Mouse (Mus musculus): ENCODE measurements around the gene Slc45a2.

The Slc45a2 gene

GRCm38 (mm10) chr15:11004646-11005045, 4.1 kb downstream of the Slc45a2 start:
- DNase-seq (ENCODE audit: low spot score) = no peak

GRCm38 (mm10) chr15:11008756-11009155, 8.2 kb downstream of the Slc45a2 start:
- DNase-seq (ENCODE audit: low spot score) = no peak

- no peak for DNase-seq (ENCODE audit: low spot score)
Measured at GRCm38 (mm10) chr15:11010976-11011548, 10.5 kb downstream of the Slc45a2 start.

GRCm38 (mm10) chr15:11014931-11015330, 14.4 kb downstream of the Slc45a2 start:
- no peak for DNase-seq (ENCODE audit: low spot score)

- no peak for DNase-seq (ENCODE audit: low spot score)
Measured at GRCm38 (mm10) chr15:11026801-11027561, 26.5 kb downstream of the Slc45a2 start.

GRCm38 (mm10) chr15:11030188-11030587, 29.7 kb downstream of the Slc45a2 start:
- DNase-seq (ENCODE audit: low spot score) = no peak

GRCm38 (mm10) chr15:11035947-11036474, 35.5 kb downstream of the Slc45a2 start:
- DNase-seq (ENCODE audit: low spot score) = no peak

GRCm38 (mm10) chr15:11036535-11037375, 36.2 kb downstream of the Slc45a2 start:
- no peak for DNase-seq (ENCODE audit: low spot score)

- no peak for DNase-seq (ENCODE audit: low spot score)
Measured at GRCm38 (mm10) chr15:11037376-11037695, 36.8 kb downstream of the Slc45a2 start.

- DNase-seq (ENCODE audit: low spot score) = no peak
Measured at GRCm38 (mm10) chr15:11037711-11038110, 37.2 kb downstream of the Slc45a2 start, which contains the start of gene Rxfp3. Gene Rxfp3 (minus strand): TSS chr15:11037991.

GRCm38 (mm10) chr15:11038476-11038875, 38.0 kb downstream of the Slc45a2 start:
- DNase-seq (ENCODE audit: low spot score) = no peak

GRCm38 (mm10) chr15:11040067-11040466, 39.5 kb downstream of the Slc45a2 start:
- DNase-seq (ENCODE audit: low spot score) = no peak

GRCm38 (mm10) chr15:11041229-11041628, 40.7 kb downstream of the Slc45a2 start:
- no peak for DNase-seq (ENCODE audit: low spot score)

GRCm38 (mm10) chr15:11042828-11043227, 42.3 kb downstream of the Slc45a2 start:
- no peak for DNase-seq (ENCODE audit: low spot score)

- no peak for DNase-seq (ENCODE audit: low spot score)
Measured at GRCm38 (mm10) chr15:11053678-11054439, 53.3 kb downstream of the Slc45a2 start.

- DNase-seq (ENCODE audit: low spot score) = no peak
Measured at GRCm38 (mm10) chr15:11054440-11055080, 54.0 kb downstream of the Slc45a2 start.

- DNase-seq (ENCODE audit: low spot score) = no peak
Measured at GRCm38 (mm10) chr15:11062903-11063302, 62.4 kb downstream of the Slc45a2 start.

- DNase-seq (ENCODE audit: low spot score) = peak; percentile 16
Measured at GRCm38 (mm10) chr15:11064160-11064557, 63.6 kb downstream of the Slc45a2 start.

- DNase-seq (ENCODE audit: low spot score) = peak; percentile 60
Measured at GRCm38 (mm10) chr15:11064558-11065411, 64.3 kb downstream of the Slc45a2 start, which contains the start of gene Adamts12. Gene Adamts12 (plus strand): TSS chr15:11064790.

GRCm38 (mm10) chr15:11065528-11066171, 65.1 kb downstream of the Slc45a2 start:
- DNase-seq (ENCODE audit: low spot score) = no peak

Data from testis, postnatal 14 days (tissue).